Mouse (Mus musculus): ENCODE results near the gene Olfr51. TPM values are rescaled to one million over a fixed set of nuclear protein-coding genes. Genes with fewer than 3 reads are reported as not detected.
A peak's percentile ranks its signal among the peaks of the same experiment; 100 is the strongest.
"Not testable (repeated sequence)": the region's sequence is repeated elsewhere in the genome, so short reads cannot be mapped to it uniquely, and the experiment has no call there.

Olfr51 gene
- polyA plus RNA-seq, 1 experiment, result not detected

DNA sequence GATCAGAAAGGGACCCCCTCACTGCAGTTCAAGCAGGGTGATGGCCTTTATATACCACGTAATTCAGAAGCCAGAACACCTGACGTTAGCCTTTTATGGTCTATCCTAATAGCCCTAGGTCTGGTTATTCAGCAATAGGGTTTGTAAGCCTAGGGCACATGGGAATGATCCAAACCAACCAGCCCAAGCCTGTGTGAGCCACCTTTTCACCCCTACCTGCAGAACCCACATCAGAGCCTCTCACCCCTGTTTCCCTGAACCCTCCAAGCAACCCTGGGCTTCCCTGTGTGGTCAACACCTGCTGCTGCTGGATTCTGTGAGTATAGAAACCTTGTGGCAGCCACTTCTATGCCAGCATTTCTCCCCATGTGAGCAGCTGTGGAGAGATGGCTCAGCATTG lies 26.8 kb downstream of the Olfr51 start:
- H3K4me3 ChIP-seq (replicated peaks; ENCODE audit: control insufficient read depth, low read depth, low read length), result no peak overlapping the region
- H3K27ac ChIP-seq (ENCODE audit: control insufficient read depth, insufficient read depth, low read depth, low read length, poor library complexity), result no peak overlapping the region
- WGBS, result 63% methylated on average over 2 of the region's 2 CpGs
- no peaks in the 10 kb centered on the region for H3K4me1 ChIP-seq (ENCODE audit: control insufficient read depth, insufficient read depth, low read length)
- TF ChIP-seq POLR2A (IDR thresholded peaks at IDR 0.05; ENCODE audit: borderline replicate concordance, control insufficient read depth, low read depth, low read length), result no peak
- TF ChIP-seq CTCF (IDR thresholded peaks at IDR 0.05; ENCODE audit: control insufficient read depth, insufficient read depth, low read length), result no peak

GRCm38 (mm10) chr11:51032851-51033250 lies 29.5 kb downstream of the Olfr51 start:
- WGBS, result 23% methylated on average over 1 of the region's 1 CpGs
- H3K4me3 ChIP-seq (replicated peaks; ENCODE audit: control insufficient read depth, low read depth, low read length), result no peak overlapping the region

GRCm38 (mm10) chr11:51034141-51034540 lies 30.7 kb downstream of the Olfr51 start:
- not testable (repeated sequence) for H3K4me3 ChIP-seq (replicated peaks; ENCODE audit: control insufficient read depth, low read depth, low read length); H3K4me1 ChIP-seq (ENCODE audit: control insufficient read depth, insufficient read depth, low read length); H3K27ac ChIP-seq (ENCODE audit: control insufficient read depth, insufficient read depth, low read depth, low read length, poor library complexity)

More at GRCm38 (mm10) chr11:51032851-51033250, 29.5 kb downstream of the Olfr51 start:
- no peak for TF ChIP-seq CTCF (IDR thresholded peaks at IDR 0.05; ENCODE audit: control insufficient read depth, insufficient read depth, low read length)
- TF ChIP-seq POLR2A (IDR thresholded peaks at IDR 0.05; ENCODE audit: borderline replicate concordance, control insufficient read depth, low read depth, low read length), result no peak
- H3K27ac ChIP-seq (ENCODE audit: control insufficient read depth, insufficient read depth, low read depth, low read length, poor library complexity), result no peak overlapping the region
- H3K4me1 ChIP-seq (ENCODE audit: control insufficient read depth, insufficient read depth, low read length), result no peaks in the 10 kb centered on the region

DNA sequence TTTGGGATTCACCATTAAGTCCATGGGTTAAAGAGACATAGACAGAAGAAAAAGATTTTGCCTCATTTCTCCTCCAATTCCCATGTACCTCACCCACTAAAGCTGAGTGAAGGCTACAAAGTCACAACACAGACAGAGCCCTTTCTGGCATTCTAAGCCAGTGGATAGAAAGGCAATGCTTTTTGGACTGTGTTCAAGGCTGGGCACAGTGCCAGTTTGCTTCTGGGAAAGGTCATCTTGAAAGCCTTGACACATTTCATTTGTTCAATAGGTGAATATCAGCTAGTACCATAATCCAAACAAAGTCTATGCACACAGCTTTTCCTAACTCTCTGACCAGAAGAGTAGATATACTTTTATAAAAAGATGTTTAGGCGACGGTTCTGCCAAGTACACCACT lies 32.6 kb downstream of the Olfr51 start:
- TF ChIP-seq CTCF (IDR thresholded peaks at IDR 0.05; ENCODE audit: control insufficient read depth, insufficient read depth, low read length) (no peak), POLR2A (IDR thresholded peaks at IDR 0.05; ENCODE audit: borderline replicate concordance, control insufficient read depth, low read depth, low read length) (no peak)
- WGBS, result 82% methylated on average over 2 of the region's 2 CpGs

DNA sequence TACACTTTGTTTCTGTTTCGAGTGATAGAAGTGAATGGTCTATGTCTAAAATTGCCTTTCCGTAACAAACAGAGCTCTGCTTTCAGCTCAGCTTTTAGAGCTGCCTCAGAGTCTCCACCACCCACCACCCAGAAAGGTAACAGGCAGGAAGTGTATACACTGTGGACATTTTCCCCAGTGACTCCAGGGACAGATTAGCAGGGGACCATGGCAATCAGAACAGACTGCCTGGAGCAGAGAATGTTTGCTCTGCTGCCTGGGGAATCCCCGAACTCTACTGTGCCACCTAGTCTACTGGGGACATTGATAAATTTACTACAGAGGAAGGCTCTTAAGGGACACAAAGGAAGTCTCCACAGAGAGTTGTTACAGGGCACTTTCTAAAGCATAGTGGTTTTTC lies 41.4 kb downstream of the Olfr51 start:
- H3K27ac ChIP-seq (ENCODE audit: control insufficient read depth, insufficient read depth, low read depth, low read length, poor library complexity); H3K4me3 ChIP-seq (replicated peaks; ENCODE audit: control insufficient read depth, low read depth, low read length); H3K4me1 ChIP-seq (ENCODE audit: control insufficient read depth, insufficient read depth, low read length): not testable (repeated sequence)
- 51% methylated on average over 3 of the region's 3 CpGs for WGBS

More for the DNA sequence above, 32.6 kb downstream of the Olfr51 start:
- Histone ChIP-seq H3K4me1 (ENCODE audit: control insufficient read depth, insufficient read depth, low read length) (no peaks in the 10 kb centered on the region), H3K4me3 (replicated peaks; ENCODE audit: control insufficient read depth, low read depth, low read length) (no peak overlapping the region), H3K27ac (ENCODE audit: control insufficient read depth, insufficient read depth, low read depth, low read length, poor library complexity) (no peak overlapping the region)

- WGBS, result 54% methylated on average over 3 of the region's 3 CpGs
- not testable (repeated sequence) for H3K27ac ChIP-seq (ENCODE audit: control insufficient read depth, insufficient read depth, low read depth, low read length, poor library complexity); H3K4me3 ChIP-seq (replicated peaks; ENCODE audit: control insufficient read depth, low read depth, low read length); H3K4me1 ChIP-seq (ENCODE audit: control insufficient read depth, insufficient read depth, low read length)
These were observed 44.4 kb downstream of the Olfr51 start, which contains the start of gene Olfr1375 for GRCm38 (mm10) chr11:51047809-51048208. Gene Olfr1375, plus strand, starts transcription at chr11:51048109.

GRCm38 (mm10) chr11:51051678-51052077 lies 48.3 kb downstream of the Olfr51 start:
- Histone ChIP-seq H3K4me1 (ENCODE audit: control insufficient read depth, insufficient read depth, low read length) (no peaks in the 10 kb centered on the region), H3K4me3 (replicated peaks; ENCODE audit: control insufficient read depth, low read depth, low read length) (no peak overlapping the region), H3K27ac (ENCODE audit: control insufficient read depth, insufficient read depth, low read depth, low read length, poor library complexity) (no peak overlapping the region)
- no peak for TF ChIP-seq CTCF (IDR thresholded peaks at IDR 0.05; ENCODE audit: control insufficient read depth, insufficient read depth, low read length)
- TF ChIP-seq POLR2A (IDR thresholded peaks at IDR 0.05; ENCODE audit: borderline replicate concordance, control insufficient read depth, low read depth, low read length), result no peak
- 61% methylated on average over 2 of the region's 2 CpGs for WGBS

DNA sequence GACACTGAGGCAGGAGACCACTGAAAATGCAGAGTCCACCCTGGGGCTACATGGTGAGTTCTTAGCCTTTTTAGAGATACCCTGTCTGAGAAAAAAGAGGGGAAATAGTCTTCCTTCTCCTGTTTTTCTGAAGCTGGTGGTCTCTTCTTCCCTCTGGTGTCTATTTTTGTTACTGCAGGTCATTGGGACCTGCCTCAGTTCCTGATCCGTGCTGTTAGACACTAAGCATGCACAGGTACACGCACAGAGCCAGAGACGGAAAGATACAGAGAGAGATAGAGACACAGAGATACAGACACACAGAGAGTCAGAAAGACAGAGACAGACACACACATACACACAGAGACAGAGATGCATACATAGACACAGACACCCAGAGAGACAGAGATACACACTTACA lies 49.8 kb downstream of the Olfr51 start:
- no peak for TF ChIP-seq POLR2A (IDR thresholded peaks at IDR 0.05; ENCODE audit: borderline replicate concordance, control insufficient read depth, low read depth, low read length)
- no peak for TF ChIP-seq CTCF (IDR thresholded peaks at IDR 0.05; ENCODE audit: control insufficient read depth, insufficient read depth, low read length)
- 35% methylated on average over 3 of the region's 3 CpGs for WGBS

GRCm38 (mm10) chr11:51059151-51059571 lies 55.8 kb downstream of the Olfr51 start, which contains the start of gene Zfp354a:
Gene Zfp354a, plus strand, starts transcription at chr11:51059257.
- TF ChIP-seq CTCF (IDR thresholded peaks at IDR 0.05; ENCODE audit: control insufficient read depth, insufficient read depth, low read length) (no peak), POLR2A (IDR thresholded peaks at IDR 0.05; ENCODE audit: borderline replicate concordance, control insufficient read depth, low read depth, low read length) (no peak)
- WGBS, result 1% methylated on average over 32 of the region's 32 CpGs
- Histone ChIP-seq H3K4me1 (ENCODE audit: control insufficient read depth, insufficient read depth, low read length) (no peaks in the 10 kb centered on the region), H3K4me3 (replicated peaks; ENCODE audit: control insufficient read depth, low read depth, low read length) (peak within 1 kb of the TSS; percentile 16), H3K27ac (ENCODE audit: control insufficient read depth, insufficient read depth, low read depth, low read length, poor library complexity) (no peak within 1 kb of the TSS)

More for the DNA sequence above, 49.8 kb downstream of the Olfr51 start:
- no peak overlapping the region for H3K27ac ChIP-seq (ENCODE audit: control insufficient read depth, insufficient read depth, low read depth, low read length, poor library complexity)
- H3K4me1 ChIP-seq (ENCODE audit: control insufficient read depth, insufficient read depth, low read length), result no peaks in the 10 kb centered on the region
- no peak overlapping the region for H3K4me3 ChIP-seq (replicated peaks; ENCODE audit: control insufficient read depth, low read depth, low read length)

Other genes starting within 250 kb of the Olfr51 start
- gene Zfp354c, start 175.9 kb upstream of the Olfr51 start, polyA plus RNA-seq (2011; ENCODE audit: insufficient read depth, insufficient read length, low replicate concordance, missing spikeins), result 0.61 and 0.65 TPM in 2 replicates
- not detected in 2 replicates for gene Zfp879, start 162.0 kb upstream of the Olfr51 start, polyA plus RNA-seq (2011; ENCODE audit: insufficient read depth, insufficient read length, low replicate concordance, missing spikeins)
- 0.59 TPM in 1 of 2 replicates, not detected in the other for gene Grm6, start 152.9 kb upstream of the Olfr51 start, polyA plus RNA-seq (2011; ENCODE audit: insufficient read depth, insufficient read length, low replicate concordance, missing spikeins)
- gene Zfp454, start 115.9 kb upstream of the Olfr51 start, polyA plus RNA-seq (2011; ENCODE audit: insufficient read depth, insufficient read length, low replicate concordance, missing spikeins), result not detected in 2 replicates
- gene Zfp2, start 87.4 kb upstream of the Olfr51 start, polyA plus RNA-seq (2011; ENCODE audit: insufficient read depth, insufficient read length, low replicate concordance, missing spikeins), result 0.55 and 0.70 TPM in 2 replicates
- gene Zfp354b, start 72.0 kb upstream of the Olfr51 start, polyA plus RNA-seq (2011; ENCODE audit: insufficient read depth, insufficient read length, low replicate concordance, missing spikeins), result not detected in 2 replicates
- not detected in 2 replicates for gene 4933414I15Rik, start 59.8 kb upstream of the Olfr51 start, polyA plus RNA-seq (2011; ENCODE audit: insufficient read depth, insufficient read length, low replicate concordance, missing spikeins)
- not detected in 2 replicates for gene Prop1, start 49.8 kb upstream of the Olfr51 start, polyA plus RNA-seq (2011; ENCODE audit: insufficient read depth, insufficient read length, low replicate concordance, missing spikeins)
- not detected in 2 replicates for gene Olfr1378, start 37.1 kb upstream of the Olfr51 start, polyA plus RNA-seq (2011; ENCODE audit: insufficient read depth, insufficient read length, low replicate concordance, missing spikeins)
- not detected in 2 replicates for gene Olfr1377, start 21.6 kb upstream of the Olfr51 start, polyA plus RNA-seq (2011; ENCODE audit: insufficient read depth, insufficient read length, low replicate concordance, missing spikeins)
- gene Olfr54, start 10.6 kb downstream of the Olfr51 start, polyA plus RNA-seq (2011; ENCODE audit: insufficient read depth, insufficient read length, low replicate concordance, missing spikeins), result not detected in 2 replicates
- gene Olfr1375, start 44.5 kb downstream of the Olfr51 start, polyA plus RNA-seq (2011; ENCODE audit: insufficient read depth, insufficient read length, low replicate concordance, missing spikeins), result not detected in 2 replicates
- gene Zfp354a, start 55.7 kb downstream of the Olfr51 start, polyA plus RNA-seq (2011; ENCODE audit: insufficient read depth, insufficient read length, low replicate concordance, missing spikeins), result 0.45 and 0.80 TPM in 2 replicates
- gene Gm12569, start 216.9 kb downstream of the Olfr51 start, polyA plus RNA-seq (2011; ENCODE audit: insufficient read depth, insufficient read length, low replicate concordance, missing spikeins), result not detected in 2 replicates